Mouse (Mus musculus): ENCODE measurements around the gene Fer. TPM values are rescaled to one million over a fixed set of nuclear protein-coding genes. Genes with fewer than 3 reads are reported as not detected.

Fer gene
- total and polyA plus RNA-seq, 2 experiments from 2014 or later: 14.3 to 24.8 TPM

DNA sequence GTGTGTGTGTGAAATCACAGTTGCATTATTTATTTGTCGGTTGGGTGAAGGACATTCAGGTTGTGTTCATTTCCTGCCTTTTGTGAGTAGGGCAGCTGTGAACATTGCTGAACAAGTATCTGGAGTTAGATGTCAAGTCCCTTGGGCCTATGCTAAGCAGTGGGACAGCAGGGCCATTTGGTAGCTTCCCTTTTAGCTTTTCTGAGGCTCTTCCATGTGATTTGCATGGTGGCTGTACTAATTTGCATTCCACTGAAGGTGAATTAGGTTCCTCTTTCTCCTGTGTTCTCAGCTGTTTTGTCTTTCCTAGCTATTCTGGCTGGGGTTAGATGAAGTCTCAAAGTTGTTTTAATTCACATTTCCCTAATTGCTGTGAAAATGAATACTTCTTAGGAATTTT is 68.7 kb downstream of the Fer start:
- no peak overlapping the region for H3K27ac ChIP-seq
- no peaks in the 10 kb centered on the region for H3K9me3 ChIP-seq (ENCODE audit: low read length)
- ATAC-seq: no peak
- no peak for DNase-seq (ENCODE audit: low spot score)
- H3K4me1 ChIP-seq (ENCODE audit: insufficient read depth, low read length): no peaks in the 10 kb centered on the region
- H3K9ac ChIP-seq (replicated peaks; ENCODE audit: low read length): no peak overlapping the region
- no peak overlapping the region for H3K4me2 ChIP-seq (ENCODE audit: low read depth, low read length)
- no peak overlapping the region for H3K4me3 ChIP-seq (ENCODE audit: low read length)
- peaks cover 5% of the 10 kb centered on the region; the same call in 1 of the 2 replicates for H3K36me3 ChIP-seq (ENCODE audit: insufficient read depth, low read length)
- TF ChIP-seq CTCF (IDR thresholded peaks at IDR 0.05; ENCODE audit: low read depth): no peak
- 63% methylated on average over 1 of the region's 1 CpGs for WGBS
- H3K27me3 ChIP-seq (ENCODE audit: insufficient read depth, low read length): no peaks in the 10 kb centered on the region

DNA sequence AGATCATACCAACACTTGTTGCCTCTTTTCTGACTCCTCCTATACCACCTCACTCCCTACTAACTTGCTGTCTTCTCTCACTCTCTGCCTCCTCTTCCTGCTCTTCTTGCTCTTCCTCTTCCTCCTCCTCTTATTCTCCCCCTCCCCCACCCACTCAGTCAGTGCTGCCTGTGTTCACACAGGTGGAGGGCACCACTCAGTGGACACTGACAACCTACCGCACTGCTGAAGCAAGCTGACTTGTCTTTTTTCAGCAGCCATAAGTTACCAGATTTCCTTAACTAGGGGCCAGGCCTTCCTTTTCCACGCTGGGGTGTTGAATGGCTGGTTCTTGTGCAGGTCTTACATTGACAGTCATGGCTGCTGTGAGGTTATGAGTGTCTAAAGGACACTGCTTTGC is 72.5 kb downstream of the Fer start:
- H3K9me3 ChIP-seq (ENCODE audit: low read length): no peaks in the 10 kb centered on the region

GRCm38 (mm10) chr17:63937886-63938285 is 75.0 kb downstream of the Fer start:
- no peak for TF ChIP-seq CTCF (IDR thresholded peaks at IDR 0.05; ENCODE audit: low read depth)
- DNase-seq (ENCODE audit: low spot score): no peak
- WGBS: 53% methylated on average over 18 of the region's 18 CpGs

More for the DNA sequence above, 72.5 kb downstream of the Fer start:
- DNase-seq (ENCODE audit: low spot score) (no peak), ATAC-seq (no peak)
- no peak overlapping the region for H3K9ac ChIP-seq (replicated peaks; ENCODE audit: low read length)
- peaks cover 5% of the 10 kb centered on the region; the same call in 1 of the 2 replicates for H3K36me3 ChIP-seq (ENCODE audit: insufficient read depth, low read length)
- H3K27ac ChIP-seq: no peak overlapping the region
- no peak overlapping the region for H3K4me3 ChIP-seq (ENCODE audit: low read length)
- H3K4me1 ChIP-seq (ENCODE audit: insufficient read depth, low read length): no peaks in the 10 kb centered on the region
- no peak overlapping the region for H3K4me2 ChIP-seq (ENCODE audit: low read depth, low read length)
- TF ChIP-seq CTCF (IDR thresholded peaks at IDR 0.05; ENCODE audit: low read depth): no peak
- 98% methylated on average over 2 of the region's 2 CpGs for WGBS
- H3K27me3 ChIP-seq (ENCODE audit: insufficient read depth, low read length): no peaks in the 10 kb centered on the region

DNA sequence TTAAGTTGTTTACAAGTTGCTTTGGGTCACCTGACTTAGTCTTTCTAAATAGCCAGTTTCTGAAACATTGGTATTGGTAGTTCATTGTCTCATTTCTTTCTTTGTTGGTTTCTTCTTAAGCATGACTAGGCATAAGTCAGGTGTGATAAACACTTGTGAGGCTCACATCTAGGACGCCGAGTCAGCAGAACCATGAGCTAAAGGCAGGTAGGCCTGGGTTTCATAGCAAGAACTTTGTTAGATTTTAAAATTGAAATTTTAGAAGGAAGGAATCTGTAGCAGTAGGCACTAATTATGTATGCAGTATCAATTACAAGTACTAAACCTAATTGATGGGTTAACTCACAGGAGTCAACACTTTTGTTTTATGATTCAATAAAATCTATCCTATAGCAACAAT is 83.9 kb downstream of the Fer start:
- no peak overlapping the region for H3K4me2 ChIP-seq (ENCODE audit: low read depth, low read length)
- no peaks in the 10 kb centered on the region for H3K4me1 ChIP-seq (ENCODE audit: insufficient read depth, low read length)
- TF ChIP-seq CTCF (IDR thresholded peaks at IDR 0.05; ENCODE audit: low read depth): no peak
- WGBS: 96% methylated on average over 2 of the region's 2 CpGs
- no peak overlapping the region for H3K27ac ChIP-seq
- H3K4me3 ChIP-seq (ENCODE audit: low read length): no peak overlapping the region
- no peaks in the 10 kb centered on the region for H3K27me3 ChIP-seq (ENCODE audit: insufficient read depth, low read length)
- no peak overlapping the region for H3K9ac ChIP-seq (replicated peaks; ENCODE audit: low read length)
- H3K36me3 ChIP-seq (ENCODE audit: insufficient read depth, low read length): no peaks in the 10 kb centered on the region
- no peaks in the 10 kb centered on the region for H3K9me3 ChIP-seq (ENCODE audit: low read length)
- no peak for DNase-seq (ENCODE audit: low spot score)
- ATAC-seq: no peak

More at GRCm38 (mm10) chr17:63937886-63938285, 75.0 kb downstream of the Fer start:
- Histone ChIP-seq H3K27ac (no peak overlapping the region), H3K4me3 (ENCODE audit: low read length) (no peak overlapping the region), H3K9ac (replicated peaks; ENCODE audit: low read length) (no peak overlapping the region), H3K9me3 (ENCODE audit: low read length) (no peaks in the 10 kb centered on the region), H3K4me1 (ENCODE audit: insufficient read depth, low read length) (no peaks in the 10 kb centered on the region), H3K36me3 (ENCODE audit: insufficient read depth, low read length) (peaks cover 5% of the 10 kb centered on the region; the same call in 1 of the 2 replicates), H3K4me2 (ENCODE audit: low read depth, low read length) (no peak overlapping the region), H3K27me3 (ENCODE audit: insufficient read depth, low read length) (no peaks in the 10 kb centered on the region)
- ATAC-seq: no peak

DNA sequence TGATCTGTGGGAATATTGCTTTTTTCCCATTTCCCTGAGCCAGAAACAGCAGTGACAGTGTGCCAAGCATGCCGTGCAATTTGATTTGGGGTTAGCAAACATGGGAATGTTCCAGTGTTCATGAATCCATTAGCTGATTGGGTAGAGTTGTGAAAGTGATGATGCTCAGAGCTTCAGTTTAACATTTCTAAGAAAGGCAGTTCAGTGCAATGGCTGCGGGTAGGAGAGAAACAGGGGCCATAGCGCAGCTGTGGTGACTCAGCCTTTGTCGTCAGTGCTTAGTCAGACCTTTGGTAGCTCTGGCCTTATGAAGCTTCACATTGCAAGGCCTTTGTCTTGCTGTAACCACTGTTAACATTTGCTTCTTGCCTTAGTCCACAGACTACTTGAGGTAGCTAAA is 85.9 kb downstream of the Fer start:
- ATAC-seq (no peak), DNase-seq (ENCODE audit: low spot score) (no peak)
- Histone ChIP-seq H3K4me2 (ENCODE audit: low read depth, low read length) (no peak overlapping the region), H3K4me1 (ENCODE audit: insufficient read depth, low read length) (no peaks in the 10 kb centered on the region), H3K9ac (replicated peaks; ENCODE audit: low read length) (no peak overlapping the region), H3K27ac (no peak overlapping the region), H3K27me3 (ENCODE audit: insufficient read depth, low read length) (no peaks in the 10 kb centered on the region), H3K9me3 (ENCODE audit: low read length) (no peaks in the 10 kb centered on the region), H3K4me3 (ENCODE audit: low read length) (no peak overlapping the region), H3K36me3 (ENCODE audit: insufficient read depth, low read length) (no peaks in the 10 kb centered on the region)
- no peak for TF ChIP-seq CTCF (IDR thresholded peaks at IDR 0.05; ENCODE audit: low read depth)
- 84% methylated on average over 4 of the region's 4 CpGs for WGBS

- peak; percentile 65 for TF ChIP-seq CTCF (IDR thresholded peaks at IDR 0.05; ENCODE audit: low read depth)
- H3K27me3 ChIP-seq (ENCODE audit: insufficient read depth, low read length): no peaks in the 10 kb centered on the region
- H3K27ac ChIP-seq: no peak overlapping the region
- H3K4me3 ChIP-seq (ENCODE audit: low read length): no peak overlapping the region
- no peaks in the 10 kb centered on the region for H3K36me3 ChIP-seq (ENCODE audit: insufficient read depth, low read length)
- H3K9me3 ChIP-seq (ENCODE audit: low read length): no peaks in the 10 kb centered on the region
- H3K4me1 ChIP-seq (ENCODE audit: insufficient read depth, low read length): no peaks in the 10 kb centered on the region
- H3K9ac ChIP-seq (replicated peaks; ENCODE audit: low read length): no peak overlapping the region
- WGBS: 79% methylated on average over 2 of the region's 2 CpGs
- no peak overlapping the region for H3K4me2 ChIP-seq (ENCODE audit: low read depth, low read length)
- ATAC-seq: no peak
- peak; percentile 66 for DNase-seq (ENCODE audit: low spot score)
Measured at GRCm38 (mm10) chr17:63951436-63951835, 88.6 kb downstream of the Fer start.

GRCm38 (mm10) chr17:63967091-63967490 is 104.2 kb downstream of the Fer start:
- no peaks in the 10 kb centered on the region for H3K36me3 ChIP-seq (ENCODE audit: insufficient read depth, low read length)
- ATAC-seq (no peak), DNase-seq (ENCODE audit: low spot score) (no peak)
- no peaks in the 10 kb centered on the region for H3K4me1 ChIP-seq (ENCODE audit: insufficient read depth, low read length)
- no peak overlapping the region for H3K27ac ChIP-seq
- no peaks in the 10 kb centered on the region for H3K9me3 ChIP-seq (ENCODE audit: low read length)
- 85% methylated on average over 3 of the region's 3 CpGs for WGBS
- H3K27me3 ChIP-seq (ENCODE audit: insufficient read depth, low read length): no peaks in the 10 kb centered on the region
- H3K4me3 ChIP-seq (ENCODE audit: low read length): no peak overlapping the region
- no peak overlapping the region for H3K9ac ChIP-seq (replicated peaks; ENCODE audit: low read length)
- TF ChIP-seq CTCF (IDR thresholded peaks at IDR 0.05; ENCODE audit: low read depth): no peak
- no peak overlapping the region for H3K4me2 ChIP-seq (ENCODE audit: low read depth, low read length)
